Mouse (Mus musculus) C2C12 (cell line): ENCODE results near the gene Abcc1.

Source experiments
- CEBPB ChIP-seq: IDR thresholded peaks from one replicate; pipeline ENCODE4 v1.6.1; 2011; ENCODE audit warnings: low read depth, mild to moderate bottlenecking, control low read depth, moderate library complexity
- CTCF ChIP-seq: IDR thresholded peaks from one replicate; pipeline ENCODE4 v1.5.1; 2011; ENCODE audit not compliant: control insufficient read depth, insufficient read depth, insufficient read length
- FOSL1 ChIP-seq: IDR thresholded peaks from one replicate; pipeline ENCODE4 v1.8.0; 2011; ENCODE audit warnings: mild to moderate bottlenecking, low read length; ENCODE audit not compliant: poor library complexity, insufficient read depth, severe bottlenecking
- MAX ChIP-seq: IDR thresholded peaks from one replicate; pipeline ENCODE4 v1.6.1; 2011; ENCODE audit warnings: mild to moderate bottlenecking, control low read depth
- MYOD1 ChIP-seq: IDR thresholded peaks from one replicate; pipeline ENCODE4 v1.6.1; 2011; ENCODE audit warnings: low read depth; ENCODE audit not compliant: control insufficient read depth, insufficient read length
- MYOG ChIP-seq: IDR thresholded peaks from one replicate; pipeline ENCODE4 v1.6.1; 2011; ENCODE audit not compliant: control insufficient read depth, insufficient read length; ENCODE audit errors: extremely low read depth

- no peak for TF ChIP-seq CTCF
- no peak for TF ChIP-seq MYOG
- TF ChIP-seq MYOD1 = no peak
- no peak for TF ChIP-seq FOSL1
- no peak for TF ChIP-seq MAX
- no peak for TF ChIP-seq CEBPB
Observed at GRCm38 (mm10) chr16:14493491-14494114, 132.2 kb downstream of the Abcc1 start.
